Mouse (Mus musculus): ENCODE measurements around the gene Farp1.
"Not testable (repeated sequence)": the region's sequence is repeated elsewhere in the genome, so short reads cannot be mapped to it uniquely, and the experiment has no call there.

The Farp1 gene

GRCm38 (mm10) chr14:121034973-121035662 is at the start of gene Farp1:
Gene Farp1, plus strand, starts transcription at chr14:121035200.
- peak; percentile 89 to 92 for DNase-seq

- no peak for DNase-seq
Measured at GRCm38 (mm10) chr14:120989126-120989525, 45.9 kb upstream of the Farp1 start.

- DNase-seq = no peak
Measured at GRCm38 (mm10) chr14:120997686-120998085, 37.3 kb upstream of the Farp1 start.

- DNase-seq = peak; percentile 8
Measured at GRCm38 (mm10) chr14:121000561-121001340, 34.2 kb upstream of the Farp1 start.

- no peak for DNase-seq
Measured at GRCm38 (mm10) chr14:121005621-121006020, 29.4 kb upstream of the Farp1 start.

- DNase-seq = no peak
Measured at GRCm38 (mm10) chr14:121006021-121006420, 29.0 kb upstream of the Farp1 start.

GRCm38 (mm10) chr14:121015114-121015690 is 19.8 kb upstream of the Farp1 start:
- no peak for DNase-seq

GRCm38 (mm10) chr14:121022403-121022802 is 12.6 kb upstream of the Farp1 start:
- DNase-seq = no peak

GRCm38 (mm10) chr14:121025381-121025780 is 9.6 kb upstream of the Farp1 start:
- DNase-seq = peak; percentile 82 to 86

- DNase-seq = no peak
Measured at GRCm38 (mm10) chr14:121031396-121031795, 3.6 kb upstream of the Farp1 start.

GRCm38 (mm10) chr14:121034525-121034924 is 475 bp upstream of the Farp1 start:
- DNase-seq = peak; percentile 30 to 50

GRCm38 (mm10) chr14:121035663-121036473 is 868 bp downstream of the Farp1 start:
- peak; percentile 55 to 63 for DNase-seq

GRCm38 (mm10) chr14:121036612-121037221 is 1.7 kb downstream of the Farp1 start:
- DNase-seq = no peak

GRCm38 (mm10) chr14:121037276-121037675 is 2.3 kb downstream of the Farp1 start:
- no peak for DNase-seq

- no peak for DNase-seq
Measured at GRCm38 (mm10) chr14:121038676-121039075, 3.7 kb downstream of the Farp1 start.

GRCm38 (mm10) chr14:121044145-121044544 is 9.1 kb downstream of the Farp1 start:
- DNase-seq = no peak

- no peak for DNase-seq
Measured at GRCm38 (mm10) chr14:121046313-121046961, 11.4 kb downstream of the Farp1 start.

- no peak for DNase-seq
Measured at GRCm38 (mm10) chr14:121047780-121048179, 12.8 kb downstream of the Farp1 start.

- not testable (repeated sequence) for DNase-seq
Measured at GRCm38 (mm10) chr14:121051002-121051401, 16.0 kb downstream of the Farp1 start.

GRCm38 (mm10) chr14:121053020-121053518 is 18.1 kb downstream of the Farp1 start:
- peak; percentile 55 to 72 for DNase-seq

GRCm38 (mm10) chr14:121054062-121054461 is 19.1 kb downstream of the Farp1 start:
- no peak for DNase-seq

GRCm38 (mm10) chr14:121057750-121058149 is 22.8 kb downstream of the Farp1 start:
- DNase-seq = no peak
